Mouse (Mus musculus): ENCODE measurements at regions not wholly inside any gene's neighbourhood (a gene's known extent, or its start where the extent isn't known, plus 50 kb on each side); places are given as distances from the start of the nearest gene placed in this dataset.

- TF ChIP-seq POLR2A (IDR thresholded peaks at IDR 0.05; ENCODE audit: insufficient read depth, low read length): no peak
- no peak for TF ChIP-seq CTCF (IDR thresholded peaks at IDR 0.05; ENCODE audit: low read depth, low read length)
- no peak for TF ChIP-seq EP300 (IDR thresholded peaks at IDR 0.05; ENCODE audit: insufficient read depth, low read depth, low read length)
These were observed 295.4 kb upstream of the Usp25 start for GRCm38 (mm10) chr16:76718147-76718546.
